Mouse (Mus musculus): ENCODE data around the gene Plin5.

Plin5 gene

GRCm38 (mm10) chr17:56136558-56136957 is 19.2 kb upstream of the Plin5 start:
- in situ Hi-C loops (cut with MboI; ENCODE audit: low pct_unique_long_range_greater_than_20kb in 1 of 2, low sequenced_read_pairs in 2 of 2, unreplicated experiment in 1 of 2) = no loop called here

GRCm38 (mm10) chr17:56134463-56134971 is 17.1 kb upstream of the Plin5 start:
- in situ Hi-C loops (cut with MboI; ENCODE audit: low pct_unique_long_range_greater_than_20kb in 1 of 2, low sequenced_read_pairs in 2 of 2, unreplicated experiment in 1 of 2) = no loop called here

GRCm38 (mm10) chr17:56133457-56134363 is 16.3 kb upstream of the Plin5 start:
- in situ Hi-C loops (cut with MboI; ENCODE audit: low pct_unique_long_range_greater_than_20kb in 1 of 2, low sequenced_read_pairs in 2 of 2, unreplicated experiment in 1 of 2) = no loop called here

GRCm38 (mm10) chr17:56132661-56133060 is 15.3 kb upstream of the Plin5 start:
- in situ Hi-C loops (cut with MboI; ENCODE audit: low pct_unique_long_range_greater_than_20kb in 1 of 2, low sequenced_read_pairs in 2 of 2, unreplicated experiment in 1 of 2) = no loop called here

GRCm38 (mm10) chr17:56131814-56132213 is 14.4 kb upstream of the Plin5 start:
- in situ Hi-C loops (cut with MboI; ENCODE audit: low pct_unique_long_range_greater_than_20kb in 1 of 2, low sequenced_read_pairs in 2 of 2, unreplicated experiment in 1 of 2) = no loop called here

- in situ Hi-C loops (cut with MboI; ENCODE audit: low pct_unique_long_range_greater_than_20kb in 1 of 2, low sequenced_read_pairs in 2 of 2, unreplicated experiment in 1 of 2) = no loop called here
Measured at GRCm38 (mm10) chr17:56131136-56131535, 13.7 kb upstream of the Plin5 start.

GRCm38 (mm10) chr17:56128246-56128645 is 10.8 kb upstream of the Plin5 start:
- in situ Hi-C loops (cut with MboI; ENCODE audit: low pct_unique_long_range_greater_than_20kb in 1 of 2, low sequenced_read_pairs in 2 of 2, unreplicated experiment in 1 of 2) = no loop called here

- in situ Hi-C loops (cut with MboI; ENCODE audit: low pct_unique_long_range_greater_than_20kb in 1 of 2, low sequenced_read_pairs in 2 of 2, unreplicated experiment in 1 of 2) = no loop called here
Measured at GRCm38 (mm10) chr17:56126175-56126574, 8.8 kb upstream of the Plin5 start.

GRCm38 (mm10) chr17:56125276-56125630 is 7.9 kb upstream of the Plin5 start:
- in situ Hi-C loops (cut with MboI; ENCODE audit: low pct_unique_long_range_greater_than_20kb in 1 of 2, low sequenced_read_pairs in 2 of 2, unreplicated experiment in 1 of 2) = no loop called here

GRCm38 (mm10) chr17:56124377-56125275 is 7.2 kb upstream of the Plin5 start:
- in situ Hi-C loops (cut with MboI; ENCODE audit: low pct_unique_long_range_greater_than_20kb in 1 of 2, low sequenced_read_pairs in 2 of 2, unreplicated experiment in 1 of 2) = no loop called here

- in situ Hi-C loops (cut with MboI; ENCODE audit: low pct_unique_long_range_greater_than_20kb in 1 of 2, low sequenced_read_pairs in 2 of 2, unreplicated experiment in 1 of 2) = no loop called here
Measured at GRCm38 (mm10) chr17:56123681-56124340, 6.4 kb upstream of the Plin5 start.

- in situ Hi-C loops (cut with MboI; ENCODE audit: low pct_unique_long_range_greater_than_20kb in 1 of 2, low sequenced_read_pairs in 2 of 2, unreplicated experiment in 1 of 2) = no loop called here
Measured at GRCm38 (mm10) chr17:56123161-56123560, 5.8 kb upstream of the Plin5 start.

GRCm38 (mm10) chr17:56121826-56122225 is 4.4 kb upstream of the Plin5 start, which contains the start of gene Lrg1:
Lrg1 (minus strand) TSS chr17:56122001.
- in situ Hi-C loops (cut with MboI; ENCODE audit: low pct_unique_long_range_greater_than_20kb in 1 of 2, low sequenced_read_pairs in 2 of 2, unreplicated experiment in 1 of 2) = no loop called here

- in situ Hi-C loops (cut with MboI; ENCODE audit: low pct_unique_long_range_greater_than_20kb in 1 of 2, low sequenced_read_pairs in 2 of 2, unreplicated experiment in 1 of 2) = no loop called here
Measured at GRCm38 (mm10) chr17:56119981-56120880, 2.8 kb upstream of the Plin5 start.

- in situ Hi-C loops (cut with MboI; ENCODE audit: low pct_unique_long_range_greater_than_20kb in 1 of 2, low sequenced_read_pairs in 2 of 2, unreplicated experiment in 1 of 2) = no loop called here
Measured at GRCm38 (mm10) chr17:56119431-56119830, 2.0 kb upstream of the Plin5 start.

- in situ Hi-C loops (cut with MboI; ENCODE audit: low pct_unique_long_range_greater_than_20kb in 1 of 2, low sequenced_read_pairs in 2 of 2, unreplicated experiment in 1 of 2) = no loop called here
Measured at GRCm38 (mm10) chr17:56116193-56116592, 1.2 kb downstream of the Plin5 start.

GRCm38 (mm10) chr17:56112743-56113142 is 4.7 kb downstream of the Plin5 start:
- in situ Hi-C loops (cut with MboI; ENCODE audit: low pct_unique_long_range_greater_than_20kb in 1 of 2, low sequenced_read_pairs in 2 of 2, unreplicated experiment in 1 of 2) = no loop called here

- in situ Hi-C loops (cut with MboI; ENCODE audit: low pct_unique_long_range_greater_than_20kb in 1 of 2, low sequenced_read_pairs in 2 of 2, unreplicated experiment in 1 of 2) = no loop called here
Measured at GRCm38 (mm10) chr17:56111864-56112263, 5.5 kb downstream of the Plin5 start.
